Mouse (Mus musculus) layer of hippocampus, adult 18-20 months (tissue): ENCODE data around the gene Tekt3. TPM values are rescaled to one million over a fixed set of nuclear protein-coding genes. Genes with fewer than 3 reads are reported as not detected.

ENCODE experiments used
- DNase-seq, 2 experiments: peaks; one replicate each; pipeline ENCODE4 v3.0.0; 2022; ENCODE audit warnings: low spot score in 2 of 2
- total RNA-seq, 2 experiments: library from RNA; stranded (reverse); gene quantifications; 2 replicates each; pipeline ENCODE4 v1.2.3; 2021

The Tekt3 gene
- total RNA-seq, 2 experiments from 2014 or later = not detected

DNA sequence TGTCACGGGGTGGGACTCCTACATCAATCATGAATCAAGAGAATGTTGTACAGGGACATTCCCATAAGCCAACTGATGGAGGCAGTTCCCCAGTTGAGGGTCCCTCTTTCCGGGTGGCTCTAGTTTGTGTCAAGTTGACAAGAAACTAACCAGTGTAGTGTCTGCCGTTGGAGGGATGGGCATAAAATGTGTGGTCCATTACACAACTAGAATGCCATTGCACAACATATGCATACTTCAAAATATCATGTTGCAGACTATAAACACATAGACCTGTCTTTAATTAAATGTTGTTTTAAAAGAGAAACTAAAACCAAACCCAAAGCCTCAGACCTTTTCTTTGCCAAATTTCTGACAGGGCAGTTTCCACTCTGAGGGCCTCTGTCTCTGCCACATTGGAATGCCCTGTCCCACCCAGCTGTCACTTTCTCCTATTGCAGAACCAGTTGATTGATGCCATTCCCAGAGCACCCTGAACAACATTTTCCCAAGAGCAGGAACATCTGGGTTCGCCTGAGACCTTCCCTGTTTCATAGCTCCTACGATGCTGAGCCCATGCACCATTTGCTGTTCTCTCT, 3.0 kb upstream of the Tekt3 start:
- DNase-seq = no peak

DNA sequence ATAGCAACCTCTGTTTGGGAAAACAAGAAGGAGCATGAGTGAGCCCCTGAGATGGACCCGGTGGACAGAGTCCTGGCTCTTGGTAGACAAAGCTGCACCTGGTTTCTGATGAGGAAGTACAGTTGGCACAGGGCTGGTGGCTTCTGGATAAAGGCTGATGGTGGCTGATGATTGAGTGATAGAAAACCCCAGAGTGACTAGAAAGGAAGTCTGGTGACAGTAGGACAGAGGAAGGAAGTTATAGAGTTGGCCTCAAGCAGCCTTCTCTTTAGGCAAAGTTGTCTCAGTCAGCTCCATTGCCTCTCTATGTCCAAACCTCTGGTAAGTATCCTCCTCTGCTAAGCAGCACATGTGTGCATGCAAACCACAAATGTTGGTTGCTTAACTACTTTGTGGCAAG, 1.5 kb upstream of the Tekt3 start:
- DNase-seq = no peak

DNA sequence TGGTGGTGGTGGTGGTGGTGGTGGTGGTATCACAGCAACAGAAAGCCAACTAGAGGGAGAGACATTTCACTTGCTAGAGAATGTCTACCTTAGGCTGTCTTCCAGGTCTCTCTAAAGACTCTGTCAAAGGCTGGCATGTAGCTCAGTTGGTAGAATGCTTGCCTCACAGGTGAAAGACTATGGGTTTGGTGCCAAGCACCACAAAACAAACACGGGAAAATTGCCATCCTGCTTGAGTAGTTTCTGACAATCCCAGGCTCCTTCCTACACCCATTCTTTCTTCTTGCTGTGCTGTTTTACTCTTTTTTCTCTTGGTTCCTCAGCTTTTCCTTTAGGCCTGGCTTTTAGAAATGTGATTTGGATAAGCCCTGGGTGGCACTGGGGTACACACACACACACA, 5.1 kb downstream of the Tekt3 start:
- no peak for DNase-seq

DNA sequence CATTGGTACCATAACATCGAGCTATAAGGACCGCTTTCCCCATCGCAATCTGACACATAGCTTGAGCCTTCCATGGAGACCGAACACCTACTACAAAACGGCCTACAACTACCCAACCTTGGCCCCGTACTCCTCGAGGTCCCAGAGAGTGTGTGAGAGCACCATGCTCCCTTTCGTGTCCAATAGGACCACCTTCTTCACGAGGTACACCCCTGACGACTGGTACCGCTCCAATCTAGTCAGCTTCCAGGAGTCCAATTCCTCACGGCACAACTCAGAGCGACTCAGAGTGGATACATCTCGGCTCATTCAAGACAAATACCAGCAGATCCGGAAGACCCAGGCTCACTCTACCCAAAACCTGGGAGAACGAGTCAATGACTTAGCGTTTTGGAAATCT, 8.6 kb downstream of the Tekt3 start:
- DNase-seq = no peak

DNA sequence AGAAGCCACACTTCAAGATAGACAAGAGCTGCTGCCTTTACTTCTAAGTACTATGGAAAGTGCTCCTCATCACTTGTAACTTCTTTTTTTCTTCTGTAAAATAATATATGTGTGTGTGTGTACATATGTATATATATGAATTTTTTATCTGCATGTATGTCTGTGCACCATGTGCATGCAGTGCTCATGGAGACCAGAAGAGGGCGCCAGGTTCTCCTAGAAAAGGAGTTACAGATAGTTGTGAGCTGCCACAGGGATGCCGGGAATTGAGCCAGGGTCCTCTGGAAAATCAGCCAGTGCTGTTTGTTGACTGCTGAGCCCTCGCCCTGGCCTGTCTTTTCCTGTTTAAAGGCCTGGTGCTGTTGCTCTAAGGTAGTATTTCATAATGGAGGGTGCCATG, 23.1 kb downstream of the Tekt3 start:
- no peak for DNase-seq

DNA sequence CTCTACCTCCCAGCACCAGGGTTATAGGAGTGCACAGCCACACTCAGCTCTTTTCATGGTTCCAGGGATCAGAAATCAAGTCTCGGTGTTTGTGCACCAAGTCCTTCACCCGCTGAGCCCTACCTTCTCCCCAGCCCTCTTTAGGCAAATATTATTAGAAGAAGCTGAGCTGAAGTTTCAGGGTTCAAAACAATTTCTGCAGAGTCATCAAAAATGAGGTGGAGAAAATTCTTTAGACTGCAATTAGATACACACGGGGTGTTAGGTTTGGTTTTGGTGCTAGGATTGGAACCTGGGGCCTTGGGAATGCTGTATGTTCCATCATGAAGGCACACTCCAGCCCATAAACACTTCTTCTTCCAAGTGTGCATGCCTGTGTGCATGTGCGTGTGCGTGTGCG, 27.2 kb downstream of the Tekt3 start:
- no peak for DNase-seq

DNA sequence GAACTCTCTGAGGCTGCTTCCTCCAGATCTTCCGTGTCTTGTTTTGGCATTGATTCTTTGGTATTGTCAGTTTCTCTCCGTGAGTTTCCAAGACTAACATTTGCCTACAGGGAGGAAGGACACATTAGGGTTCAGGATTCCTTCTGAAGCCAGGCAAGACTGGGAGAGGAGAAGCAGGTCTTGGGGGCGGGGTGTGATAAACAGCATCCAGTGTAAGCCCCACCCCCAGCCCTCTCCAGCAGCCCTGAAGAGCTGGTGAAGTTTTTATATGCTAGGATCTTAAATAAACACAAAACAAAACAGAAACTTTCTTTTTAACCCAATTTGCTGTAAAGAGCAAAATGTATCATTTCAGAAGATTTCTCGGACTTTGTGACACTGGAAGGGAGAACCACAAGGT, 28.8 kb downstream of the Tekt3 start:
- no peak for DNase-seq

DNA sequence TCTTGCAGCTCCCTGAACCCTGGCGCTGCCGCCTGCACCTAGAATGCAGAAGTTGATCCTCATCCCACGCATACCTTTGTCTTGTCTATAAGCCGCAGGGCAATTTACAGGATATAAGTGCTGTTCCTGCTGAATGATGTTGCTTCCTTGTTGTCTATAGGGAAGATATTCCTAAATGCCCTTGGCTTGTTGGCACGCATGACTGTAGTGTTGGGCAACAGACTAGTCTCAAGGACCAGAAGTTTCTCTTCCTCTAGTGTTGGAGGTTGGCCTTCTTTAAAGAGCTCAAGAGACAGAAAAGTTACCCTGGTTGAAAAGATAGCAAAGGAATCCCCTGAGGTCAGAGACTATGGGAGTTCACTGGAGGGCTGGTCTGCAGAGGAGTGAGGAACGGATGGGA, 29.5 kb downstream of the Tekt3 start:
- no peak for DNase-seq

DNA sequence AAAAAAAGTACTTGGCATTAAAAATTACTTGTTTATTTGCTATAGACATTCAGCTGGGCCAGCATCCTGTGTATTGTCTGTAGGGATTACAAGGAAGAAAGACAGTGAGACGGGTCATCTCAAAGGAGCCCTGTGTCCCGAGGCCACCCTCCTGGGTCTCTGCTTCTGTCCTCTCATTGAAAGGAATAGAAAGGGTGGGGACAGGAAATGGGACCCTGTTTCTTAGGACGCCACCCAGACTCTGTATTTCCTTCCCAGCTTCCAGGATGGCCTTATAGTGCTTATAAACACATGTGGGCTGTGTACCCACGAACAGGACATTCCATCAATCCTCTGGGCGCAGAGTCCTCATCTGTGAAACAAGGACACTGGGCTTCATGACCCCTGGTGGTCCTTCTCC, 30.8 kb downstream of the Tekt3 start:
- no peak for DNase-seq

DNA sequence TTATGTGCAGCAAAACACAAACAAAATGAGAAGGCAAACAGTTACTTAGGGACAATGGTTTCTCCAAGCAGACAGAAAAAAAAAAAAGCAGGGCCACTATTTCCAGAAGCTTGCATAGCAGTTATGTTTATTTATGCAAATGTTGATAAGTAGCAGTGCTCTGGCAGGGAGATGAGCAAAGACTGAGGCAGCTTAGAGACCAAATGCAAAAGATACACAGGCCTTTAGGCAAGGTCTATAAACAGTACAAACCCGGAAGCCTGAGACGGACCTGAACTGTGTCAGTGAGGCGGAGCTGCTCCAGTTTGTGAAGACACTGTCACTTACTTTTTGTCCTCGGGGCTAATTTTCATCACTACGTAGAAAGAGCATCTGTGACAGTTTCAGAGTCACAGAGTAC, 32.1 kb downstream of the Tekt3 start:
- DNase-seq = no peak

DNA sequence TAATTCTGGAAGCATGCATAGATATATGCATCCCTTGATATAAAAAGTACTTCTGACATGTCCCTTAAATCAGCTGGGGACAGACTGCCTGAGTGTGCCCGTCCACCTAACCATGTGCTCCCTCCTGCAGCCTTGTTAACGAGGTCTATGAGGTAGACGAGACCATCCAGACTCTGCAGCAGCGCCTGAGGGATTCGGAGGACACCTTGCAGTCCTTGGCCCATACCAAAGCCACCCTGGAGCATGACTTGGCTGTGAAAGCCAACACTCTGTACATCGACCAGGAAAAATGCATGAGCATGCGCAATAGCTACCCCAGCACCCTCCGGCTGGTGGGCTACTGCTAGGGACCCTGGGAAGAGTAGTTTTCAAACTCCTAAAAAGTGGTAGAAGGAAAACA, 33.0 kb downstream of the Tekt3 start:
- no peak for DNase-seq

DNA sequence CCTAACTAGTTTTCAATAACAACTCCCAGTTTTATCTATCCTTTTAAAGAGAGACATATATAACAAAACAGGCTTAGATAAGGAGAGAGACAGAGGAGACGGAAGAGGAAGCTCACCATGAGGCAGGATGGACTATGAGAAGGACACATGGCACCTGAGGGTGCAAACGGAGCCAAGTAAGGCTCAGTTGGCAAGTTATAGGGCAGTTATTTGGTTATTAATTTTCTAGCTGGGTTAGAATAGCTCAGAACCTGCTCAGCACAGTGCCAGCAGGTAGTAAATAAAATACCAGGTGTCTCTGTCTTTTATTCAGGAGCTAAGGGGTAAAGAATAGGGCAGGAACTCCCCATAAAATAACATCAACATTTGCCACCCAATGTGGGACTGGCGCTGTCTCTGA, 36.6 kb downstream of the Tekt3 start:
- DNase-seq = no peak

DNA sequence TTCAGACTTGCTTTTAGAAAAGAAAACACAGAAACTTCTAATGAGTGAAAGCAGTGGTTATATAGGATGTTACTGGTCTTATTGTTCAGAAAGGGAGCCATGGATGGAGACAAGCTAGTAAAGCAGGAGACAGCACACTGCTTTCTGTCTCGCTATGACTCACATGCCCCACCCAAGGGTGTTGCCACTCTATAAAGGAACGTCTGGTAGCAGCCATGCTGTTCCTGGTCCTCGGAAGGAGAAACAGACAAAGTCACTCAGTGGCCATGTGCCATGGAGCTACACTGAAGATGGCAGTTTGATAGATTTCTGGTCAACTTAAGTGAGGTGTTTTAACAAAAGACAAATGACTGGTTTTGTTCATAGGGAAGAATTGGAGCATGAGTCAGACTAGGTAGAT, 37.9 kb downstream of the Tekt3 start:
- no peak for DNase-seq

DNA sequence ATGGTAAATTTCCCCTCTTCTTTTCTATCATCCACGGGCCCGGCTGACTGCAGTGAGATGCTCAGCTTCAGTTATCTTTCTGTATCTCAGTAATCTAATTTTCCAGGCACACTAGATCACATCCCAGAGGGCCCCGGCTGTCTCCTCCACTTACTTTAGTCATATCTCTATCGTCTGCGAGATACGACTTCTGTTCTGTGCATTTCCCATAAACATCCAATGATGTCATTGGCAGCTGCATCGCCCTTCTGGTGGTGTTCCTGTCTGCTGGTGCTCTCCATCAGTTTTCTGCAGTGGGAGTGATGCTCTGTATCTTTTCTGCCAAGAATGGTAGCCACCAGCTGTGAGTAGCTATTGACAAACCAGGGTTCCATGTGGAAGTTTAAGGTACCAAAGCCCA, 41.8 kb downstream of the Tekt3 start:
- DNase-seq = peak; percentile 4 to 42

DNA sequence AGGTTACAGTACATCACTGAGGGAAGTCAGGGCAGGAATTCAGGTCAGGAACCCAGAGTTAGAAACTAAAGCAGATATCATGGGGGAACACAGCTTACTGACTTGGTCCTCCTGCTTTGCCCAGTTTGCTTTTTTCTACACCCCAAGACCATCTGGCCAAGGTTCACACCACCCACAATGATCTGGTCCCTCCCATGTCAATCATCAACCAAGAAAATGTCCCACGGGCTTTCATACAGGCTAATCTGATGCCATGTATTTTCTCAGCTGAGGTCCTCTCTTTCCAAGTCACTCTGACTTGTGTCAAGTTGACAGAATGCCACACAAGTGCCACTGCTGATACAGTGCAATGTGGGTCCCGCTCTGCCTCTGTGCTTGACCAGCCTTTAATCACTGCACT, 42.6 kb downstream of the Tekt3 start:
- no peak for DNase-seq

DNA sequence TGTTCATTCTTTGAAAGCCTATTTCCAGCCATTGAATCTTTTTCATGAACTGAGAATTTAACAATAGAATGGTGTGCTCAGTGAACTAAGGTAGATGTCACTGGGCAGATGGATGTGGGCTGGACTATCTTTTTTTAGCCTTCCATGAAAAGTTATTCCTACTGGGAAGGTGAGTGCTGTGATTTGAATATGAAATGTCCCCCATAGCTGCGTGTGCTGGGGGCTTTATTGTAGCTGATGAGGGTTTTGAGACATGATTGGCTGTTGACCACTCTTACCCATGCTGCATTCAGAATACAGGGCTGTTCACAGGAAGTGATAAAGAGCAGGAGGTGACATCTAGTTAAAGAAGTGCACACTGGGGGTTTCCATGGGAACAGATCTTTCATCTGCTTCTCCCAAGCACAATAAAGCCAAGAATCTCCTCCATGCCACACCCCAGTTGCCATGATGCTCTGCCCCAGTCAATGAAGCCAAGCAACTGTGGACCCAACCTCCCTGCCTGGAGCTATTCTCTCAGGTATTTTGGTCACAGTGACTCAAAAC, 47.8 kb downstream of the Tekt3 start:
- no peak for DNase-seq

DNA sequence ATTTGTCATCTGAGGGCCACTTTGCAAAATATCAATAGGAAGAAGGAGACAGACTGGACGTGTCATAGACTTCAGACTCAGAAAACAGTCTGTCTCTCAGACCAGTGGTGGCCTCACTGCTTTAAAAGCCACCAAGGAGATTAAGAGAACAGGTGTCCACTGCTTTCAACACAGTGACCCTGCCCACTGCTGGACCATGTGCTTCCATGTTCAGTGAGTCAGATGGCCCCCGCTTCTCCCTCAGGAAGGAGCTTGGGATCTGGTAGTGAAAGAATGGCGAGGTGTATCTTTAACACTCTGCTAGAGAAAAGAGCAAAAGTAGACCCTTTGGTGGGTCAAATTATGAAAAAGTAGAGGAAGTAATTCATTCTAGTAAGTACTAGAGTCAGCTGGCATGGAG, 48.9 kb downstream of the Tekt3 start:
- DNase-seq = no peak

DNA sequence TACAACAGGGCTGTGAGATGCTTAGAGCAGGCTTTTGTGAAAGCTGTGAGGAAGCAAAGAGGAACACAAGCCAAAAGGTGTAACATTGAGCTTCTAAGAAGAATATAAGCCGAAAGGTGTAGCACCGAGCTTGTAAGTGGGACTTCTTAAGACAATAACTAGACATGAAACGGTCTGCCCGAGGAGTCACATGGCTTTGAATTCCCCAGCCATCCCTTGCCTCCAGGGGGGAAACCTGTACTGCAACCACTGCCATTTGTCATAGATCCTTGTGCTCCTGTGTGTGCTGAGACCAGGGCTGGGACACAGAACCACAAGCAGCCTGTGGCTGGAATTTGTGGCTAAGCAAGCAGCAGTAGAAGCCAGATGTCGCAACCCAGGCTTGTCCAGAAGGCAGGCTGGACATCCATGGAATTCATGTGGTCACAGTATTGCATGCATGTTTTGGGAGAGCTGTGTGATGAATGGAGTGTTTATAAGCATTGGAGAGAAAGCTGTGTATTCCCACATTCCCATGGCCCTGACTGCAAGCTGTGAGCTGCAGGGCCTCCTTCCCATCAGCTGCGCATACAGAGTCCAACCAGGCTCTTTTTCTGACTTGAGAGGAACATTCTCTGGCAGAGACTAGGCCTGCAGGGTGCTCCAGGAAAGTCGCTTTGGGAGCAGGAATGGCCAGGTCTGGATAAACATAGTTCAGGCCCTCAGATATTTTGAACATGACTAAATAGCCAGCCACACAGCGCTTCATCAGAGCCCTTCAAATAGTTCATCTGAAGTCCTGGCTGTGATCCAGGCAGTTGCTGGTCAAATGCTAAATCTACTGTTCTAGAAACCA, 53.6 kb downstream of the Tekt3 start:
- no peak for DNase-seq

DNA sequence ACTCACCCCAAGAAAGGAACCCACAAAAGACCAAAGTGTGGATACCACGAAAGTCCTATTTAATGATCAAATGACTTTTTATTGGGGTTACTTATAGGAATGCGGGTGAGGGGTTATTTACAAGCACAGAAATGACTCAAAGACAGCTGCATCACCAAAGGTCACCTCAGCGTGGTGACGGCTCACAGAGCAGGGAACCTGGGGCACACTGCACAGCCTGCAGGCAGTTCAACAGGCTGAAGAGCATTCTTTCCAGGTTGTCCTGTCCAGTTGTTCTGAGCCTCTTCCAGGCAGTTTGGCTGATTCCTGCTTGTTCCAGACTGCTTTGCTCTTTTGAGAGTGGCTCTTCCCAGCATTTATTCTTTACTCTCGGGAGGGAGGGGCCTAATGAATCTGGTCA, 55.2 kb downstream of the Tekt3 start:
- DNase-seq = no peak

DNA sequence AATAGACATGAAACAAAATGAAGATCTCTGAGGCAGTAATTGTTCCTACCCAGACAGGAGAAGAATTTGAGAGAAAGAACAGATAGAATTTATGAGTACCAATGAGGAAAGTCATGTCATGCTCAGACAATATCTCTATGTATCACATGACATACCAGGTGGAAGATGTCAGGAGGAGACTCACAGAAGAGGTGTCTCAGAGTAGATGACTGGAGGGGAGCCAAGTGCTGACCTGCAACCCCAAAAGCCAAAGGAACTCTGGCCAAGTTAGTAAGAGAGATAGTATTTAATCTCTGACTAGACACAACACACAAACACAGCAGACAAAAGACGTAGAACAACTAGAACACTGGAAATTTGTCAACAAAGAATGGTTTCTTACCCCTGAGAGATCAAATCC, 55.8 kb downstream of the Tekt3 start:
- no peak for DNase-seq

DNA sequence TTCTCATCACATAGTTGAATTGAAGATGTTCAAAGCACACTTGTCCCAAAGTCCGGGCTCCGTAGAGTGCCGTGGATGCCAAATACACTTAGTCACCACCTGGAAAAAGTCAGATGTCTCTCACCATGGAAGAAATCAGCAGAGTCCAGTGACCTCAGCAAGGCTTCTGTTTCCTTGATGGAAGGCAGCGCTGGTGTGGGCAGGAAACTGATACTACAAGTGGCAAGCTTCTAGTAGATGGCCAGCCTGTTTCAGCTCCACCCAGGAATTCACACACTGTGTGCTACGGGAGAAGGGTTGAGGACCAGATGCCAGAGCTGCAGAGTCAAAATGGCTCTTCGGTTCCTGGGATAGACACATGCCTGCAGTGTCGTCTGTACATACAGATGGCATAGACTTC, 58.3 kb downstream of the Tekt3 start:
- DNase-seq = no peak

DNA sequence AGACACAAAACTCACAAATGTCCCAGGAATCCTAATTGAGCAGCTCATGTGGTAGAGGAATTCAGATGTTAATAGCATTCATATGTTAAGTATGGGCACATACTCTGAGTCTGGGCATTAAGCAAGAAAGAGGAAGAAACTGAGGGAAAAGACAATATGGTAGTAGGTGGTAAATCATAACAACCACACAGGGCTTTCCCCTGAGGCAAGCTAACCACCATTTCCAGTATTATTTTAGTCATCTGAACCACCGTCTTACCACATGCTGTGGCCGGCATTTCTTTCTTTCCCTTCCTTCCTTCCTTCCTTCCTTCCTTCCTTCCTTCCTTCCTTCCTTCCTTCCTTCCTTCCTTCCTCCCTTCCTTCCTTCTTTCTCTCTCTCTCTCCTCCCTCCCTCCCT, 60.8 kb downstream of the Tekt3 start:
- DNase-seq = no peak

DNA sequence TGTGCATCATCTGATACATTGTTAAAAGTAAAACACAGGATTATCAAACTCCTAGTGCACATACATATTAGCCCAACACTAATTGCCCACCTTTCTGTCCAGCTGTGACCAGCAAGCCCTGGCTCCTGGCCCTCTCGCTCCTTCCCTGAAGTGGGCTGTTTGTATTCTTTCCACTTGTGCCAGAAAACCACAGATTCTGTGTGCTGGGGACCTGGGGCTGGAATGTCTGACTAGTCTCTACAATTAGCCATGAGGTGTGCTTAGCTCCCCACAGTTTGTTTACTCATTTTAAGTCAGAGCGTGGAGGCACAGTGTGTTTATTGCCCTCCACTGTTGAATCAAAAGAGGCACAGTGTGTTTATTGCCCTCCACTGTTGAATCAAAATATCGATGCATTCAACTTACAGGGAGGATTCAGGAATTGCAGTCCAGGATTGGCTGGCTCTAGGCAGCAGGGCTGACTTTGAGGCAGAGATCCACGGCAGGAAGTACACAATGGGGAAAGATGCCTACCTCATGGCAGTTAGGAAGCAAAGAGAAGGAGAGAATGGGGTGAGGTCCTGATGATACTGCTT, 61.4 kb downstream of the Tekt3 start:
- DNase-seq = no peak
